Mouse (Mus musculus) CH12.LX (cell line): ENCODE results near the gene Ogfod2. TPM values are rescaled to one million over a fixed set of nuclear protein-coding genes. Genes with fewer than 3 reads are reported as not detected.

Source experiments
- DNase-seq: peaks from one replicate; pipeline ENCODE4 v3.0.0-alpha.2; 2013; ENCODE audit errors: extremely low read depth
- H3K27ac ChIP-seq: 2 replicates; pipeline ENCODE4 v1.5.1; 2012; ENCODE audit warnings: low read depth, mild to moderate bottlenecking, control low read depth, moderate library complexity; ENCODE audit not compliant: insufficient read depth
- H3K27me3 ChIP-seq: replicated peaks from 2 replicates; pipeline ENCODE3; 2012; ENCODE audit warnings: inconsistent platforms
- H3K36me3 ChIP-seq, 2 experiments: replicated peaks in 1 of 2; 2 replicates each; pipeline versions ENCODE3 to v1.6.1; 2012; ENCODE audit warnings: inconsistent platforms in 1 of 2, low read length in 1 of 2, mild to moderate bottlenecking in 1 of 2, mixed read lengths in 1 of 2, moderate library complexity in 1 of 2; ENCODE audit not compliant: control insufficient read depth in 1 of 2, insufficient read depth in 1 of 2
- H3K4me1 ChIP-seq, 2 experiments: 2 replicates each; pipeline ENCODE4 v1.6.1; 2012; ENCODE audit warnings: inconsistent platforms in 1 of 2, moderate library complexity in 1 of 2; ENCODE audit not compliant: insufficient read depth in 2 of 2, control insufficient read depth in 1 of 2
- H3K4me2 ChIP-seq: 2 replicates; pipeline ENCODE4 v1.6.1; 2012; ENCODE audit warnings: low read depth, mild to moderate bottlenecking, control low read depth; ENCODE audit not compliant: poor library complexity, insufficient read depth, severe bottlenecking
- H3K4me3 ChIP-seq, 3 experiments: fragments of 150-350 bp in 1 of 3; sonication (generic) in 1 of 3; replicated peaks in 1 of 3; 2 replicates each; pipeline versions ENCODE3 to v1.5.1; 2011 to 2012; ENCODE audit warnings: low read depth in 2 of 3, low read length in 2 of 3, mild to moderate bottlenecking in 2 of 3, moderate library complexity in 2 of 3, control low read depth in 1 of 3, improper control_type of control experiment in 1 of 3, inconsistent platforms in 1 of 3, mixed read lengths in 1 of 3; ENCODE audit not compliant: poor library complexity in 1 of 3
- H3K79me2 ChIP-seq: replicated peaks from 2 replicates; pipeline ENCODE4 v1.6.1; 2012; ENCODE audit warnings: mild to moderate bottlenecking, moderate library complexity; ENCODE audit not compliant: control insufficient read depth, poor library complexity, insufficient read depth, severe bottlenecking; ENCODE audit errors: extremely low read depth
- H3K9ac ChIP-seq: 2 replicates; pipeline ENCODE4 v1.6.1; 2012; ENCODE audit warnings: low read depth, mild to moderate bottlenecking, control low read depth, moderate library complexity; ENCODE audit not compliant: insufficient read depth
- H3K9me3 ChIP-seq: replicated peaks from 2 replicates; pipeline ENCODE3; 2012; ENCODE audit warnings: low read length, inconsistent platforms, mixed read lengths
- BHLHE40 ChIP-seq: IDR thresholded peaks from 2 replicates; pipeline ENCODE4 v1.6.1; 2011; ENCODE audit warnings: mild to moderate bottlenecking, low read depth, low read length, improper control_type of control experiment
- CHD1 ChIP-seq: IDR thresholded peaks from 2 replicates; pipeline ENCODE4 v1.6.1; 2012; ENCODE audit warnings: low read depth, low read length, improper control_type of control experiment, inconsistent platforms
- CHD2 ChIP-seq: IDR thresholded peaks from 2 replicates; pipeline ENCODE4 v1.6.1; 2011; ENCODE audit warnings: low read length, improper control_type of control experiment
- CTCF ChIP-seq, 2 experiments: IDR thresholded peaks in 1 of 2; conservative IDR thresholded peaks in 1 of 2; 2 replicates each; pipeline ENCODE4 v1.5.1; 2011 to 2012; ENCODE audit warnings: low read depth in 2 of 2, low read length in 2 of 2, improper control_type of control experiment in 1 of 2, inconsistent platforms in 1 of 2, mild to moderate bottlenecking in 1 of 2, moderate library complexity in 1 of 2
- HCFC1 ChIP-seq: IDR thresholded peaks from 2 replicates; pipeline ENCODE4 v1.6.1; 2012; ENCODE audit warnings: low read depth, mild to moderate bottlenecking, inconsistent platforms, low read length, improper control_type of control experiment
- IRF4 ChIP-seq: IDR thresholded peaks from 2 replicates; pipeline ENCODE4 v1.6.1; 2014; ENCODE audit warnings: low read depth, mild to moderate bottlenecking, inconsistent platforms, low read length, improper control_type of control experiment
- JUN ChIP-seq: IDR thresholded peaks from 2 replicates; pipeline ENCODE4 v1.6.1; 2011; ENCODE audit warnings: low read depth, mild to moderate bottlenecking, low read length, improper control_type of control experiment, moderate library complexity; ENCODE audit not compliant: insufficient read depth
- MAX ChIP-seq: IDR thresholded peaks from 2 replicates; pipeline ENCODE4 v1.6.1; 2011; ENCODE audit warnings: low read length, improper control_type of control experiment
- MAZ ChIP-seq: IDR thresholded peaks from 2 replicates; pipeline ENCODE4 v1.6.1; 2012; ENCODE audit warnings: low read depth, mild to moderate bottlenecking, inconsistent platforms, low read length, improper control_type of control experiment, moderate library complexity
- MEF2A ChIP-seq: IDR thresholded peaks from 2 replicates; pipeline ENCODE4 v1.6.1; 2014; ENCODE audit warnings: low read depth, mild to moderate bottlenecking, inconsistent platforms, low read length, improper control_type of control experiment, borderline replicate concordance
- MXI1 ChIP-seq: IDR thresholded peaks from 2 replicates; pipeline ENCODE4 v1.6.1; 2011; ENCODE audit warnings: mild to moderate bottlenecking, low read depth, low read length, improper control_type of control experiment
- MYC ChIP-seq: IDR thresholded peaks from 2 replicates; pipeline ENCODE4 v1.6.1; 2011; ENCODE audit warnings: low read depth, mild to moderate bottlenecking, improper control_type of control experiment, low read length
- RAD21 ChIP-seq: IDR thresholded peaks from 2 replicates; pipeline ENCODE4 v1.6.1; 2011; ENCODE audit warnings: low read depth, mild to moderate bottlenecking, low read length, improper control_type of control experiment, moderate library complexity
- RCOR1 ChIP-seq: conservative IDR thresholded peaks from 2 replicates; pipeline ENCODE4 v1.6.1; 2012; ENCODE audit warnings: low read depth, mild to moderate bottlenecking, inconsistent platforms, low read length, improper control_type of control experiment
- TBP ChIP-seq: conservative IDR thresholded peaks from 2 replicates; pipeline ENCODE4 v1.6.1; 2011; ENCODE audit warnings: low read depth, low read length, improper control_type of control experiment
- UBTF ChIP-seq: IDR thresholded peaks from 2 replicates; pipeline ENCODE4 v1.6.1; 2012; ENCODE audit warnings: low read depth, mild to moderate bottlenecking, inconsistent platforms, low read length, improper control_type of control experiment, moderate library complexity
- USF1 ChIP-seq: IDR thresholded peaks from 2 replicates; pipeline ENCODE4 v1.6.1; 2014; ENCODE audit warnings: low read depth, mild to moderate bottlenecking, inconsistent platforms, low read length, improper control_type of control experiment
- ZMIZ1 ChIP-seq: IDR thresholded peaks from 2 replicates; pipeline ENCODE4 v1.6.1; 2012; ENCODE audit warnings: low read depth, mild to moderate bottlenecking, inconsistent platforms, low read length, improper control_type of control experiment
- dilution Hi-C: fragments of 300-500 bp; cut with MboI; formaldehyde crosslinking; loops from 2 replicates; pipeline ENCODE4 v1.14.3; 2020; ENCODE audit warnings: low sequenced_read_pairs; ENCODE audit not compliant: extremely low pct_unique_long_range_greater_than_20kb, extremely low pct_ligation_motif_present
- in situ Hi-C: fragments of 300-500 bp; cut with MboI; formaldehyde crosslinking; loops from 3 replicates; pipeline ENCODE4 v1.14.3; 2019; ENCODE audit warnings: low sequenced_read_pairs, low pct_ligation_motif_present, low pct_unique_long_range_greater_than_20kb, mixed read lengths
- polyA plus RNA-seq: library from polyadenylated mRNA; unstranded; fragments of >175 nt; gene quantifications from 2 replicates; pipeline ENCODE4 v1.2.1, GENCODE M21; 2012; ENCODE audit warnings: low read depth; ENCODE audit not compliant: insufficient read length
- total RNA-seq, 2 experiments: library from RNA; depleted of rRNA; stranded (reverse); fragments of 300-350 nt in 1 of 2; fragments of >200 nt in 1 of 2; gene quantifications; 2 replicates each; pipeline ENCODE4 v1.2.3; 2012 to 2014

Gene Ogfod2
- total and polyA plus RNA-seq, 3 experiments = 19.3 to 25.5 (median 24.0) TPM

DNA sequence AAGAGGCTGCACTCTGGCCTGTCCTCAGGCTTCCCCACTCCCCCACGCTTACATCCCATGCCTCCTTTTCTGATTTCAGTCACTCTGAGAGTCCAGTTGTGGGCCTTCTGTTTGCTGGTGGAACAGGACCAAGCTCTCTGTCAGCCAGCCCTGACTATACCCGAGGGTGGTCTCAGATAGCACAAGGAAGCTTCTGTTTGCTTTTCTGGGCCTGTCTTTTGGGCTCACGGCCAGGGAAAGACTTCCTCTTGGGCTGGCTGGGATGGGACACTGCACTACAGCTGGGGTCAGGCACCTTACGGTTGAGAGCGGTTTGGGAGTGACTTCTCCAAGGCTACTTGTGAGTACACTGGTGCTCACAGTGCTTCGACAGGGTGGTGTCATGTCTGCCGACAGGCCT is 26.0 kb downstream of the Ogfod2 start:
- Histone ChIP-seq H3K27me3 (no peaks in the 10 kb centered on the region), H3K79me2 (no peaks in the 10 kb centered on the region), H3K4me3 (no peak overlapping the region), H3K4me2 (no peak overlapping the region), H3K27ac (no peak overlapping the region), H3K9me3 (peaks cover 3% of the 10 kb centered on the region), H3K4me1 (no peaks in the 10 kb centered on the region), H3K36me3 (peaks cover 7 to 74% of the 10 kb centered on the region in 2 experiments), H3K9ac (no peak overlapping the region)
- no peak for DNase-seq
- TF ChIP-seq MXI1 = no peak
- in situ Hi-C loops = no loop called here
- dilution Hi-C loops = no loop called here

DNA sequence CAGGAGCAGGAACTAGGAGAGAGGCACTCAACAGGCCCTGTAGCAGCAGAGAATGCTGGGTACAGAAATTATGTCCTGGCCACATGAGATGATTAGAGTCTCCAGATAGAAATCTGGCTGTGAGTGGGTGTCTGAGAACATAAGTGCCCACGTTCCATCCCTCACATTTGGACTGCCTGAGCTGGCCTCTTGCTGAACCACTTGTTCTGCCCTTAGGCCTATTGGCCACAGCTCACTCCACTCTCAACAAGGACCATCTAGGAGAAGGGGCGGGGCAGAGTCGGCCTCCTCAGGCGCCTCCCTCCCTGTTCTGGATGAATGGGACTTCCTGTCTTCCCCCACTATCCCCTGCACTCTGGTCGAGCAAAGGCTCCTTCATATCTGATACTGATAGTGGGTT is 36.9 kb downstream of the Ogfod2 start:
- no peak for DNase-seq
- H3K79me2 ChIP-seq = no peaks in the 10 kb centered on the region
- TF ChIP-seq MYC = no peak
- no peak for TF ChIP-seq USF1
- TF ChIP-seq JUN = no peak
- no peak for TF ChIP-seq CHD1
- no peak for TF ChIP-seq CTCF (conservative IDR thresholded peaks at IDR 0.05 in 1 of 2, IDR thresholded peaks at IDR 0.05 in 1 of 2; ENCODE audit: low read depth in 2 of 2, low read length in 2 of 2)
- no peak for TF ChIP-seq MEF2A
- no peak for TF ChIP-seq MAZ
- no peak for TF ChIP-seq RCOR1
- no peak for TF ChIP-seq BHLHE40
- H3K36me3 ChIP-seq = peaks cover 0 to 48% of the 10 kb centered on the region in 2 experiments
- dilution Hi-C loops (no loop called here), in situ Hi-C loops (no loop called here)
- H3K9ac ChIP-seq = no peak overlapping the region
- H3K27ac ChIP-seq = no peak overlapping the region
- no peak overlapping the region for H3K4me3 ChIP-seq
- no peaks in the 10 kb centered on the region for H3K9me3 ChIP-seq
- H3K4me2 ChIP-seq = no peak overlapping the region
- H3K4me1 ChIP-seq = no peaks in the 10 kb centered on the region
- no peaks in the 10 kb centered on the region for H3K27me3 ChIP-seq

- Histone ChIP-seq H3K27me3 (no peaks in the 10 kb centered on the region), H3K9ac (no peak overlapping the region), H3K9me3 (no peaks in the 10 kb centered on the region), H3K4me2 (no peak overlapping the region), H3K79me2 (no peaks in the 10 kb centered on the region), H3K27ac (no peak overlapping the region), H3K4me3 (no peak overlapping the region), H3K36me3 (peaks cover 0 to 36% of the 10 kb centered on the region in 2 experiments), H3K4me1 (no peaks in the 10 kb centered on the region)
- dilution Hi-C loops (no loop called here), in situ Hi-C loops (loop anchor here (5.0 kb wide), 1 partner anchor 34 kb away; the partner anchor contains the start of gene Arl6ip4)
- DNase-seq = no peak
- TF ChIP-seq UBTF (no peak), HCFC1 (no peak), MAX (no peak), CHD2 (no peak), RAD21 (no peak), ZMIZ1 (no peak), RCOR1 (no peak), IRF4 (no peak), TBP (no peak)
These were observed 38.8 kb downstream of the Ogfod2 start for GRCm38 (mm10) chr5:124150895-124151294.
